Comparison of ENCODE assay signal across 25 mouse cellular contexts in the genomic region with DNA sequence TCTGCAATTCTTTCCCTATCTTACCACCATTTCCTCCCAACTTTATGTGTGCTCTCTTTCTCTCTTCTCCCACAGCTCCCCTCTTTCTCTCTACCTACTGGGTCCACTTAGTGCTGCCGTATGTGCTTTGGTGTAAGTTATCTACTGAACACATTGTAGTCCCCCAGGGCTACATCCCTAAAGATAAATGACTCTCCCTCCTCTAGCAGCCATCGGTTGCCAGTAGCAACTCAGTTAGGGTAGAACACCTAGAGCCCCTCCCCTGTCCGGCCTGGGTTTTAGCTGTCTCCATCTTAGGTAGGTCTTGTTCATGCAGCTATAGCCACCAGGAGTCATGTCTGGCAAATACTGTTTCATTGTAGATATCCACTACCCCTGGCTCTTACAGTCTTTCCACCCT. TPM values are rescaled to one million over a fixed set of nuclear protein-coding genes. Genes with fewer than 3 reads are reported as not detected.
DNase-seq lines count a peak whose midpoint lies in the region; ATAC-seq and TF ChIP-seq lines count a peak whose summit lies in the region.
"Had no signal": no experiment of that assay in that cellular context is flagged by ENCODE, and none has a peak within 500 bp of the region (broad histone marks: within the 10 kb centered on the region; RNA-seq: fewer than 3 reads in every experiment).

No protein-coding gene starts in this region.

- H3K9ac ChIP-seq in liver, embryonic 14.5 days (replicated peaks), result no peak overlapping the region
- no peak overlapping the region for H3K9ac ChIP-seq in intestine, embryonic 15.5 days
- H3K9ac ChIP-seq: forebrain, embryonic 13.5 days; hindbrain, embryonic 12.5 days; limb, embryonic 12.5 days; neural tube, embryonic 13.5 days had no signal

- intact Hi-C loops in left cerebral cortex, postnatal 14 days (cut with DNase I), result no loop called here

- H3K4me1 ChIP-seq in heart, embryonic 10.5 days, result no peaks in the 10 kb centered on the region
- peaks cover 6 to 8% of the 10 kb centered on the region in 2 experiments; a peak in 3 of 4 replicates for H3K4me1 ChIP-seq in liver, embryonic 14.5 days (replicated peaks; ENCODE audit: control insufficient read depth in 2 of 2, insufficient read depth in 2 of 2, low read length in 1 of 2)
- H3K4me1 ChIP-seq in intestine, embryonic 15.5 days (replicated peaks), result no peaks in the 10 kb centered on the region
- H3K4me1 ChIP-seq: forebrain, embryonic 13.5 days; hindbrain, embryonic 12.5 days; limb, embryonic 12.5 days; neural tube, embryonic 13.5 days had no signal

- TF ChIP-seq EP300 in liver, embryonic 14.5 days (IDR thresholded peaks at IDR 0.05; ENCODE audit: low read depth), result peak; percentile 66; the same call in 1 of the 2 replicates

- H3K36me3 ChIP-seq in heart, embryonic 10.5 days, result peaks cover 49% of the 10 kb centered on the region
- H3K36me3 ChIP-seq in liver, embryonic 14.5 days (replicated peaks; ENCODE audit: control insufficient read depth, insufficient read depth, low read depth), result peaks cover 4% of the 10 kb centered on the region
- peaks cover 5% of the 10 kb centered on the region; the same call in 1 of the 2 replicates for H3K36me3 ChIP-seq in intestine, embryonic 15.5 days

- no peak overlapping the region for H3K27ac ChIP-seq in heart, embryonic 10.5 days
- H3K27ac ChIP-seq in liver, embryonic 14.5 days, result no peak overlapping the region; the same call in 1 of the 2 replicates
- H3K27ac ChIP-seq in intestine, embryonic 15.5 days, result no peak overlapping the region
- H3K27ac ChIP-seq: forebrain, embryonic 13.5 days; gastrocnemius, adult 2 months; hindbrain, embryonic 12.5 days; limb, embryonic 12.5 days; neural tube, embryonic 13.5 days had no signal

- no peaks in the 10 kb centered on the region for H3K9me3 ChIP-seq in heart, embryonic 10.5 days
- H3K9me3 ChIP-seq in liver, embryonic 14.5 days (ENCODE audit: control insufficient read depth, low read length), result no peaks in the 10 kb centered on the region
- no peaks in the 10 kb centered on the region for H3K9me3 ChIP-seq in intestine, embryonic 15.5 days
- H3K9me3 ChIP-seq: forebrain, embryonic 13.5 days; hindbrain, embryonic 12.5 days; limb, embryonic 12.5 days; megakaryocyte, embryonic 14.5 days; neural tube, embryonic 13.5 days had no signal

- 63% methylated on average over 3 of the region's 3 CpGs for WGBS in heart, embryonic 10.5 days
- WGBS in liver, embryonic 14.5 days (ENCODE audit: insufficient replicate concordance), result 32% methylated on average over 3 of the region's 3 CpGs
- 87% methylated on average over 3 of the region's 3 CpGs for WGBS in intestine, embryonic 15.5 days

- H3K4me2 ChIP-seq in liver, embryonic 14.5 days (ENCODE audit: low read depth), result peak overlapping the region; percentile 4; the same call in 1 of the 2 replicates
- H3K4me2 ChIP-seq in intestine, embryonic 15.5 days (replicated peaks), result no peak overlapping the region
- H3K4me2 ChIP-seq: forebrain, embryonic 13.5 days; heart, embryonic 11.5 days; hindbrain, embryonic 12.5 days; limb, embryonic 12.5 days; neural tube, embryonic 13.5 days had no signal

- no peak overlapping the region for H3K4me3 ChIP-seq in heart, embryonic 10.5 days
- no peak overlapping the region for H3K4me3 ChIP-seq in liver, embryonic 14.5 days (ENCODE audit: insufficient read depth in 1 of 2, low read depth in 2 of 2, low read length in 2 of 2)
- H3K4me3 ChIP-seq in intestine, embryonic 15.5 days (replicated peaks), result no peak overlapping the region
- H3K4me3 ChIP-seq: erythroblast, embryonic 14.5 days; forebrain, embryonic 13.5 days; gastrocnemius, adult 2 months; hindbrain, embryonic 12.5 days; limb, embryonic 12.5 days; neural tube, embryonic 13.5 days had no signal

- no peak for TF ChIP-seq CTCF in liver, embryonic 14.5 days (IDR thresholded peaks at IDR 0.05; ENCODE audit: low read depth)

- H3K27me3 ChIP-seq in heart, embryonic 10.5 days (ENCODE audit: insufficient read depth, poor library complexity, severe bottlenecking), result no peaks in the 10 kb centered on the region
- H3K27me3 ChIP-seq in liver, embryonic 14.5 days (ENCODE audit: control insufficient read depth, insufficient read depth, low read length), result no peaks in the 10 kb centered on the region
- H3K27me3 ChIP-seq in intestine, embryonic 15.5 days (replicated peaks), result no peaks in the 10 kb centered on the region
- H3K27me3 ChIP-seq: forebrain, embryonic 13.5 days; hindbrain, embryonic 12.5 days; limb, embryonic 12.5 days; megakaryocyte, embryonic 14.5 days; neural tube, embryonic 13.5 days had no signal

- ATAC-seq in erythroblast, adult 5-6 weeks (replicated peaks; ENCODE audit: low FRiP score, poor library complexity, severe bottlenecking), result peak; percentile 84
- ATAC-seq in liver, embryonic 14.5 days (ENCODE audit: insufficient read depth), result peak; percentile 93
- ATAC-seq in intestine, embryonic 15.5 days, result no peak
- ATAC-seq: forebrain, embryonic 13.5 days had no signal

- DNase-seq in heart, embryonic 10.5 days (ENCODE audit: low spot score), result peak; percentile 78
- DNase-seq in heart, postnatal 4 days, result no peak
- DNase-seq in liver, embryonic 14.5 days (ENCODE audit: low read depth in 3 of 3, low spot score in 3 of 3), result peak; percentile 57 to 63 (median 58)
- no peak for DNase-seq in layer of hippocampus, adult 9-11 months
- no peak for DNase-seq in left cerebral cortex, postnatal 14 days (ENCODE audit: low spot score in 2 of 2)
- DNase-seq in adrenal gland, adult 18-20 months (ENCODE audit: low spot score in 2 of 2), result no peak
- DNase-seq: adrenal gland, adult 2 months; cerebellum, adult 8-10 months; gastrocnemius, adult 2 months; kidney, adult 2 months; kidney, postnatal 10 days; lung, adult 2 months; midbrain, embryonic 14.5 days; retina, postnatal 1 day; right cerebral cortex, postnatal 25 days; spleen, adult 18-20 months had no signal

RNA-seq across cellular contexts. Expression of gene Ubr3, which starts 27.9 kb away (rescaled TPM):
- 14.0 and 16.3 TPM in 2 replicates for polyA plus RNA-seq in heart, embryonic 10.5 days (2016; fragmentation: Nextera tagmentation; extraction: Ambion mirVana)
- 10 to 100 TPM; 87.2 to 88.7 TPM for total RNA-seq in heart, postnatal 4 days (2021)
- 63.7 and 68.0 TPM in 2 replicates for total RNA-seq in erythroblast, adult 5-6 weeks (2015; ENCODE audit: low replicate concordance)
- 83.7 and 117 TPM in 2 replicates for total RNA-seq in erythroblast, adult 5-6 weeks (2017; ENCODE audit: low replicate concordance)
- polyA plus RNA-seq in liver, embryonic 14.5 days (2012; rRNA removed), result 6.4 and 8.0 TPM in 2 replicates
- 5.8 and 5.9 TPM in 2 replicates for polyA plus RNA-seq in liver, embryonic 14.5 days (2014; fragmentation: Nextera tagmentation; extraction: Ambion mirVana)
- polyA plus RNA-seq in intestine, embryonic 15.5 days (2015; fragmentation: Nextera tagmentation; extraction: Ambion mirVana), result 10.5 and 10.9 TPM in 2 replicates
- total RNA-seq in left cerebral cortex, postnatal 14 days (2021), result 100 to 1,000 TPM; 142 to 153 TPM
- 10 to 100 TPM; 66.6 to 85.9 TPM for total RNA-seq in adrenal gland, adult 18-20 months (2021)

RNA-seq across cellular contexts. Expression of gene Mettl5, which starts 39.5 kb away (rescaled TPM):
- 37.1 and 38.3 TPM in 2 replicates for polyA plus RNA-seq in heart, embryonic 10.5 days (2016; fragmentation: Nextera tagmentation; extraction: Ambion mirVana)
- total RNA-seq in heart, postnatal 4 days (2021), result 10 to 100 TPM; 21.6 to 22.1 TPM
- total RNA-seq in erythroblast, adult 5-6 weeks (2015; ENCODE audit: low replicate concordance), result 22.8 and 34.0 TPM in 2 replicates
- 33.3 and 50.2 TPM in 2 replicates for total RNA-seq in erythroblast, adult 5-6 weeks (2017; ENCODE audit: low replicate concordance)
- 5.7 and 9.4 TPM in 2 replicates for polyA plus RNA-seq in liver, embryonic 14.5 days (2012; rRNA removed)
- polyA plus RNA-seq in liver, embryonic 14.5 days (2014; fragmentation: Nextera tagmentation; extraction: Ambion mirVana), result 33.2 and 35.4 TPM in 2 replicates
- polyA plus RNA-seq in intestine, embryonic 15.5 days (2015; fragmentation: Nextera tagmentation; extraction: Ambion mirVana), result 39.8 and 41.2 TPM in 2 replicates
- total RNA-seq in left cerebral cortex, postnatal 14 days (2021), result 10 to 100 TPM in 1 of 2 experiments, 1 to 10 TPM in 1; 9.7 to 15.7 TPM
- total RNA-seq in adrenal gland, adult 18-20 months (2021), result 10 to 100 TPM; 15.7 to 17.3 TPM

Comparison
In these comparisons a context has a peak if more than half of its experiments do, and no peak if none do; other contexts are left out.
1. DNase-seq: peak in heart, embryonic 10.5 days (single experiment) and liver, embryonic 14.5 days (3 of 3); none in heart, postnatal 4 days (single experiment), layer of hippocampus, adult 9-11 months (single experiment), left cerebral cortex, postnatal 14 days (0 of 2) and adrenal gland, adult 18-20 months (0 of 2).